Comparison of ENCODE assay signal across 1 mouse cellular context in genomic region chr7:26778474-26778873, GRCm38 (mm10).
A peak's percentile ranks its signal among the peaks of the same experiment; 100 is the strongest.
TF ChIP-seq lines count a peak whose summit lies in the region.

No protein-coding gene starts in this region.

TF ChIP-seq in ES-E14, 5 proteins besides CTCF, POLR2A, EP300 and RAD21:
- TF ChIP-seq CHD2 (IDR thresholded peaks at IDR 0.05; ENCODE audit: low read depth, low read length), result no peak
- no peak for TF ChIP-seq HCFC1 (IDR thresholded peaks at IDR 0.05; ENCODE audit: borderline replicate concordance, insufficient read depth, low read length)
- TF ChIP-seq MAFK (IDR thresholded peaks at IDR 0.05; ENCODE audit: insufficient read depth, low read depth, low read length), result no peak
- peak; percentile 87; the same call in 1 of the 2 replicates for TF ChIP-seq ZC3H11A (IDR thresholded peaks at IDR 0.05; ENCODE audit: borderline replicate concordance, low read depth, low read length)
TF ChIP-seq in ES-E14: peak in this region for 1.
